Mouse (Mus musculus): Measurements from ENCODE around the gene 4930451I11Rik. TPM values are rescaled to one million over a fixed set of nuclear protein-coding genes. Genes with fewer than 3 reads are reported as not detected.
A peak's percentile ranks its signal among the peaks of the same experiment; 100 is the strongest.

Gene 4930451I11Rik
- polyA plus RNA-seq, 1 experiment from 2014 or later = not detected

- H3K4me2 ChIP-seq = no peak overlapping the region
- H3K27ac ChIP-seq = no peak overlapping the region
- H3K4me1 ChIP-seq = peaks cover 19% of the 10 kb centered on the region
- no peak overlapping the region for H3K4me3 ChIP-seq
- H3K9me3 ChIP-seq = no peaks in the 10 kb centered on the region
- ATAC-seq (ENCODE audit: insufficient number of reproducible peaks, insufficient read depth, low FRiP score, low TSS enrichment, low read depth) = no peak
- H3K9ac ChIP-seq = 0 out of 2 replicates have a peak overlapping the region, but pooled peaks have one; percentile 21
- WGBS = 70% methylated on average over 9 of the region's 9 CpGs
- no peaks in the 10 kb centered on the region for H3K27me3 ChIP-seq
- H3K36me3 ChIP-seq = peaks cover 82% of the 10 kb centered on the region
Measured at GRCm38 (mm10) chr7:126856741-126857420, 25.4 kb upstream of the 4930451I11Rik start.

DNA sequence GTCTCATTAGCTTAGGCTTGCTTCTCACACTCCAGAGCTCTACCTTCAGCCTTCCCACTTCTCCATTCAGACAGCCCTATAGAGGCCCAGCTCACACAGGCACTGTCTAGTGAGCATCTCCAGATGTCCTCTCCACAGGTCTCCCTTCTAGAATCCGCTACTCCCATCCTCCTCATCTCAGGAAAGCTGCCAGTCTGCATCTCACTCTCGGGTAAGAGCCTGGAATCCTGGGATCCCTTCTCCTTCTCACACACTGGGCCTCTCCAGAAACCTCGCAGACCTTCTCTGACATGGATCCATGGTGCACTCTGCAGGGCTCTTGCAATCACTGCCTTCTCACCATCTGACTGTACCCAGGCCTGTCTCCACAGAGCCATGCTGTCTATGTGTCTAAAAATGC lies 24.2 kb upstream of the 4930451I11Rik start:
- Histone ChIP-seq H3K4me1 (peaks cover 23% of the 10 kb centered on the region), H3K27me3 (peaks cover 3% of the 10 kb centered on the region; the same call in 1 of the 2 replicates), H3K4me2 (no peak overlapping the region), H3K4me3 (no peak overlapping the region), H3K9me3 (no peaks in the 10 kb centered on the region), H3K27ac (no peak overlapping the region), H3K9ac (no peak overlapping the region), H3K36me3 (peaks cover 86% of the 10 kb centered on the region)
- 86% methylated on average over 3 of the region's 3 CpGs for WGBS
- ATAC-seq (ENCODE audit: insufficient number of reproducible peaks, insufficient read depth, low FRiP score, low TSS enrichment, low read depth) = no peak

DNA sequence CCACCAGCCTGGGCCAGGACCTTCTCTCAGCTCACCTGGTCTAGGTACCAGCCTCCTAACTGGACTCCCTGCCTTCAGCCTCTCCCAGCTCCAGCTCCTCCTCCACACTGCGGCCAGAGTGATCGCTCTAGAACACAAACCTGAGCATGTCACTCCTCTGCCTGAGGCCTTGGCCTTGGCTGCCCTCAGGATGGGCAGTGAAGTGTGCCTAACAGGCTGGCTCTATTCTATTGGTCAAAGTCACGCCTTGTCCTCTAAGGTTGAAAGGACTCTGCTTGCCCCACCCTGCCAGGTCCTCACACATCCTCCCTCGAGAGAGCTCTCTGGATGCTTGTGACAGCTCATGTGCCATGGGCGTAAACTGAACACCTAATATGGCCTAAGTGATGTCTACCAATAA lies 22.0 kb upstream of the 4930451I11Rik start:
- no peak for ATAC-seq (ENCODE audit: insufficient number of reproducible peaks, insufficient read depth, low FRiP score, low TSS enrichment, low read depth)
- H3K9me3 ChIP-seq = no peaks in the 10 kb centered on the region
- peaks cover 25% of the 10 kb centered on the region for H3K27me3 ChIP-seq
- no peak overlapping the region for H3K9ac ChIP-seq
- peaks cover 69% of the 10 kb centered on the region for H3K36me3 ChIP-seq
- WGBS = 90% methylated on average over 5 of the region's 5 CpGs
- H3K4me2 ChIP-seq = no peak overlapping the region
- H3K4me3 ChIP-seq = no peak overlapping the region
- peaks cover 23% of the 10 kb centered on the region for H3K4me1 ChIP-seq
- no peak overlapping the region for H3K27ac ChIP-seq

GRCm38 (mm10) chr7:126851192-126851591 lies 19.8 kb upstream of the 4930451I11Rik start:
- Histone ChIP-seq H3K9me3 (no peaks in the 10 kb centered on the region), H3K27me3 (peaks cover 45% of the 10 kb centered on the region), H3K36me3 (peaks cover 47% of the 10 kb centered on the region), H3K4me1 (peaks cover 29% of the 10 kb centered on the region), H3K27ac (no peak overlapping the region), H3K4me2 (no peak overlapping the region), H3K4me3 (no peak overlapping the region), H3K9ac (peak overlapping the region; percentile 54; the same call in 1 of the 2 replicates)
- ATAC-seq (ENCODE audit: insufficient number of reproducible peaks, insufficient read depth, low FRiP score, low TSS enrichment, low read depth) = no peak
- 23% methylated on average over 12 of the region's 12 CpGs for WGBS

DNA sequence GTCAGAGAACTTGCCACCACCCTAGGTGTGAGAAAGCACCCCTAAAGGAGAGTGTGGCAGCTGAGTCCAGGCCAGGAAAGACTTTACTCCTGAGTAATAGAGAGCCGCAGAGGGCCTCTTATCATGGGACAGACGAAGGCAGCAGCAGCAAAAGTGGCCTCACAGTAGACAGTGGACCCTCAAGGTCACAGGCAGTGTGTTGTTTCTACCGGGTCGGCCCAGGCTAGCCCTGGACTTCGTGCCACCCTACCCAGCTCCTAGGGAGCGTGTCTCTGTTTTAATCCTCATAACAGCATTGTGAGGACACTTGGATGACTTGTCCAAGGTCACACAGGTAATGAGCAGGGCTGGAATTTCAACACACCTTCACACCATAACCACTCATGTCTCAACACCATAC lies 18.7 kb upstream of the 4930451I11Rik start:
- no peak overlapping the region for H3K4me3 ChIP-seq
- WGBS = 87% methylated on average over 6 of the region's 6 CpGs
- peaks cover 45% of the 10 kb centered on the region for H3K27me3 ChIP-seq
- no peak overlapping the region for H3K4me2 ChIP-seq
- H3K4me1 ChIP-seq = peaks cover 29% of the 10 kb centered on the region
- ATAC-seq (ENCODE audit: insufficient number of reproducible peaks, insufficient read depth, low FRiP score, low TSS enrichment, low read depth) = no peak
- no peak overlapping the region for H3K9ac ChIP-seq
- H3K27ac ChIP-seq = no peak overlapping the region
- no peaks in the 10 kb centered on the region for H3K9me3 ChIP-seq
- H3K36me3 ChIP-seq = peaks cover 37% of the 10 kb centered on the region

- ATAC-seq (ENCODE audit: insufficient number of reproducible peaks, insufficient read depth, low FRiP score, low TSS enrichment, low read depth) = no peak
- Histone ChIP-seq H3K9ac (peak overlapping the region; percentile 75), H3K4me3 (peak overlapping the region; percentile 56), H3K36me3 (peaks cover 23% of the 10 kb centered on the region), H3K27me3 (peaks cover 45% of the 10 kb centered on the region), H3K4me2 (peak overlapping the region; percentile 100), H3K9me3 (no peaks in the 10 kb centered on the region), H3K27ac (no peak overlapping the region), H3K4me1 (peaks cover 29% of the 10 kb centered on the region)
- 20% methylated on average over 10 of the region's 10 CpGs for whole genome bisulfite sequencing
Measured at GRCm38 (mm10) chr7:126848794-126849193, 17.4 kb upstream of the 4930451I11Rik start.

DNA sequence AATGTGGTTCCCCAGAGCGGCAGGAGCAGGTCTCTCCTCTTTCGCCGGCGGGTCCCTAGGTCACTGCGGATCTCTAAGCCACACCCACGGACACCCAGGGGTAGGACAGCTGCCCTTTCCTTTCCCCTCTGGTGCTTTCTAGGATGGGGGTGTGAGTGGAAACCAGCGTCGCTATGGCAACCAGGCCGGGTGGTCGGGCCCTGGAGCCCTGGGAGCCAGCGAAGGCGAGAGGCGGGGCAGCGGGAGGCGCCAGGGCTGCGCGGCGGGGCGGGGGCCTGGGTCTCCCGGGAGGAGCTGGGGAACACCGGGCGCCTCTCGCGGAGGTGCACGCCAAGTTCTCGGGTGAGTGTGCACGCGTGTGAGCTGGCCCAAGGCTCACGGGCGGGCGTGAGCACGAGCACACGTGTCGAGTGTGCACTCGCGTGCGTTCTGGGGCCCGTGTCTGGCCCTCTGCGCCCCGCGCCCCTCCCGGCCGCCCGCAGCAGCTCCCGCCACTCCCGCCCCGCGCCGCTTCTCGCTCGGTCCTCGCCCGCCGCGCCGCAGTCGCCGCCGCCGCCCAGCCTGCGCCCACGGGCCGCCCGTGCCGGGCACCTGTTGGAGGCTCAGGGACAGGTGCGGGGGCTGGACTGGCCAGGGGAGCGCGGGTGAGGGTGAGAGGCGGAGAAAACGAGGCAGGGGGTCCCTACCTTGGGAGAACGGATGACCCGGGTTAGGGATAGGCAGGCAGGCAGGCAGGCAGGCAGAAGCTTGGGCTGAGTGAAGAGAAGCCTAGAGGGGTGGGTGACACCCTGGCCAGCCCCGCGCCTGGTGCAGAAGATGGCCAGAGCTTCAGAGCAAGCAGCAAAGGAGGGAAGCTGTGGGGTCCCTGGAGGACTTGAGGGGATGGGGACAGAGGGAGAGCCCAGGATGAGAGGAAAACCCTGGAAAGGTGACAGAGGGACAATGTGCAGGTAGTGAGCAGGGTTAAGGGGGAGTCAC lies 16.3 kb upstream of the 4930451I11Rik start:
- WGBS = 2% methylated on average over 67 of the region's 74 CpGs
- peaks cover 12% of the 10 kb centered on the region for H3K36me3 ChIP-seq
- ATAC-seq (ENCODE audit: insufficient number of reproducible peaks, insufficient read depth, low FRiP score, low TSS enrichment, low read depth) = no peak
- peak overlapping the region; percentile 100 for H3K4me2 ChIP-seq
- peaks cover 45% of the 10 kb centered on the region for H3K27me3 ChIP-seq
- no peak overlapping the region for H3K27ac ChIP-seq
- peaks cover 29% of the 10 kb centered on the region for H3K4me1 ChIP-seq
- H3K9me3 ChIP-seq = no peaks in the 10 kb centered on the region
- H3K4me3 ChIP-seq = peak overlapping the region; percentile 56
- H3K9ac ChIP-seq = peak overlapping the region; percentile 75

- H3K4me3 ChIP-seq = peak within 1 kb of the TSS; percentile 56
- H3K27me3 ChIP-seq = peaks cover 45% of the 10 kb centered on the region
- peak within 1 kb of the TSS; percentile 100 for H3K4me2 ChIP-seq
- H3K36me3 ChIP-seq = peaks cover 6% of the 10 kb centered on the region
- peak within 1 kb of the TSS; percentile 75 for H3K9ac ChIP-seq
- no peaks in the 10 kb centered on the region for H3K9me3 ChIP-seq
- H3K4me1 ChIP-seq = peaks cover 29% of the 10 kb centered on the region
- no peak within 1 kb of the TSS for H3K27ac ChIP-seq
- WGBS = 26% methylated on average over 4 of the region's 4 CpGs
- ATAC-seq (ENCODE audit: insufficient number of reproducible peaks, insufficient read depth, low FRiP score, low TSS enrichment, low read depth) = no peak
Measured at GRCm38 (mm10) chr7:126847116-126847420, 15.6 kb upstream of the 4930451I11Rik start, which contains the start of gene Doc2a. Gene Doc2a, plus strand, starts transcription at chr7:126847416.

- no peak for ATAC-seq (ENCODE audit: insufficient number of reproducible peaks, insufficient read depth, low FRiP score, low TSS enrichment, low read depth)
- Histone ChIP-seq H3K9ac (no peak overlapping the region), H3K4me2 (no peak overlapping the region), H3K4me1 (peaks cover 17% of the 10 kb centered on the region), H3K4me3 (no peak overlapping the region), H3K27me3 (peaks cover 41% of the 10 kb centered on the region), H3K9me3 (peaks cover 6% of the 10 kb centered on the region; the same call in 1 of the 2 replicates), H3K27ac (no peak overlapping the region), H3K36me3 (no peaks in the 10 kb centered on the region)
- 84% methylated on average over 2 of the region's 2 CpGs for WGBS
Measured at GRCm38 (mm10) chr7:126845516-126845915, 14.1 kb upstream of the 4930451I11Rik start.

DNA sequence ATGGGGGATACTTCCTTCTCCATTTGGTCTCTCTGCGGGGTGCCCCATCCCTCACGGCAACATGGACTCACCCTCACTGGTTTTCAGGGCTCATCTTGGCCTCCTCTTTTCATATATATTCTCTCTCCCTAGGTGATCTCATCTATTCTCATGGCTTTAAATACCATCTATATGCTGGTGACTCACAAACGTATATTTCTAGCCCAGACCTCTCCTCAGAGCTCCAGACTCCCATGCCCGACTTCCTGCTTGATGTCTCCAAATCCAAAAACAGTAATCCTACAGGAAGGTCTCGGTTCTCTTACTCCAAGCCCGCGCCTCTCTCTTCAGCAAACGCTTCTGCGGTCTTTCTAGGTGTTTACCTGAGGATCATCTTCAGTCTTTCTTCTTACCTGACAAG lies 11.8 kb upstream of the 4930451I11Rik start:
- Histone ChIP-seq H3K36me3 (no peaks in the 10 kb centered on the region), H3K4me2 (no peak overlapping the region), H3K9ac (no peak overlapping the region), H3K27ac (no peak overlapping the region), H3K4me1 (peaks cover 9% of the 10 kb centered on the region), H3K27me3 (peaks cover 19% of the 10 kb centered on the region), H3K4me3 (no peak overlapping the region), H3K9me3 (peaks cover 6% of the 10 kb centered on the region; the same call in 1 of the 2 replicates)
- no peak for ATAC-seq (ENCODE audit: insufficient number of reproducible peaks, insufficient read depth, low FRiP score, low TSS enrichment, low read depth)
- 80% methylated on average over 9 of the region's 9 CpGs for WGBS

GRCm38 (mm10) chr7:126833294-126833693 lies 1.9 kb upstream of the 4930451I11Rik start:
- no peak for ATAC-seq (ENCODE audit: insufficient number of reproducible peaks, insufficient read depth, low FRiP score, low TSS enrichment, low read depth)
- Histone ChIP-seq H3K27ac (no peak overlapping the region), H3K4me1 (peaks cover 9% of the 10 kb centered on the region), H3K36me3 (no peaks in the 10 kb centered on the region), H3K27me3 (peaks cover 21% of the 10 kb centered on the region), H3K9me3 (no peaks in the 10 kb centered on the region), H3K4me2 (no peak overlapping the region), H3K4me3 (no peak overlapping the region), H3K9ac (no peak overlapping the region)
- 95% methylated on average over 1 of the region's 1 CpGs for WGBS
